Mouse (Mus musculus): ENCODE results near the gene G0s2. TPM values are rescaled to one million over a fixed set of nuclear protein-coding genes. Genes with fewer than 3 reads are reported as not detected.

G0s2 gene
- total and polyA plus RNA-seq, 2 experiments from 2014 or later, result 5.0 to 5.7 TPM

GRCm38 (mm10) chr1:193299995-193300394 lies 27.0 kb upstream of the G0s2 start:
- Histone ChIP-seq H3K9ac (no peak overlapping the region), H3K4me1 (ENCODE audit: insufficient read depth) (no peaks in the 10 kb centered on the region), H3K9me3 (ENCODE audit: low read length) (no peaks in the 10 kb centered on the region), H3K27me3 (ENCODE audit: insufficient read depth, low read length) (no peaks in the 10 kb centered on the region), H3K36me3 (ENCODE audit: insufficient read depth) (no peaks in the 10 kb centered on the region), H3K27ac (ENCODE audit: low read depth, low read length) (no peak overlapping the region), H3K4me3 (ENCODE audit: low read depth, low read length) (no peak overlapping the region), H3K4me2 (ENCODE audit: low read depth) (no peak overlapping the region)
- DNase-seq, result no peak
- WGBS, result 62% methylated on average over 1 of the region's 1 CpGs
- no peak for ATAC-seq
- TF ChIP-seq CTCF (IDR thresholded peaks at IDR 0.05; ENCODE audit: low read depth), result no peak

GRCm38 (mm10) chr1:193298141-193298765 lies 25.2 kb upstream of the G0s2 start:
- no peak overlapping the region for H3K4me2 ChIP-seq (ENCODE audit: low read depth)
- H3K9me3 ChIP-seq (ENCODE audit: low read length), result no peaks in the 10 kb centered on the region
- no peak overlapping the region for H3K9ac ChIP-seq
- DNase-seq (peak; percentile 43), ATAC-seq (peak; percentile 40; the same call in 1 of the 2 replicates)
- TF ChIP-seq CTCF (IDR thresholded peaks at IDR 0.05; ENCODE audit: low read depth), result no peak
- H3K27me3 ChIP-seq (ENCODE audit: insufficient read depth, low read length), result no peaks in the 10 kb centered on the region
- 50% methylated on average over 3 of the region's 3 CpGs for WGBS
- no peaks in the 10 kb centered on the region for H3K36me3 ChIP-seq (ENCODE audit: insufficient read depth)
- no peaks in the 10 kb centered on the region for H3K4me1 ChIP-seq (ENCODE audit: insufficient read depth)
- H3K4me3 ChIP-seq (ENCODE audit: low read depth, low read length), result no peak overlapping the region
- H3K27ac ChIP-seq (ENCODE audit: low read depth, low read length), result no peak overlapping the region

GRCm38 (mm10) chr1:193295920-193296319 lies 22.9 kb upstream of the G0s2 start:
- no peak for TF ChIP-seq CTCF (IDR thresholded peaks at IDR 0.05; ENCODE audit: low read depth)
- Histone ChIP-seq H3K27ac (ENCODE audit: low read depth, low read length) (no peak overlapping the region), H3K27me3 (ENCODE audit: insufficient read depth, low read length) (no peaks in the 10 kb centered on the region), H3K4me2 (ENCODE audit: low read depth) (no peak overlapping the region), H3K9me3 (ENCODE audit: low read length) (no peaks in the 10 kb centered on the region), H3K4me1 (ENCODE audit: insufficient read depth) (no peaks in the 10 kb centered on the region), H3K4me3 (ENCODE audit: low read depth, low read length) (no peak overlapping the region), H3K36me3 (ENCODE audit: insufficient read depth) (no peaks in the 10 kb centered on the region), H3K9ac (no peak overlapping the region)
- WGBS, result 85% methylated on average over 5 of the region's 5 CpGs
- ATAC-seq (no peak), DNase-seq (no peak)

- Histone ChIP-seq H3K4me3 (ENCODE audit: low read depth, low read length) (no peak overlapping the region), H3K27me3 (ENCODE audit: insufficient read depth, low read length) (no peaks in the 10 kb centered on the region), H3K4me1 (ENCODE audit: insufficient read depth) (no peaks in the 10 kb centered on the region), H3K9me3 (ENCODE audit: low read length) (no peaks in the 10 kb centered on the region), H3K27ac (ENCODE audit: low read depth, low read length) (no peak overlapping the region), H3K36me3 (ENCODE audit: insufficient read depth) (no peaks in the 10 kb centered on the region), H3K4me2 (ENCODE audit: low read depth) (no peak overlapping the region), H3K9ac (no peak overlapping the region)
- ATAC-seq (no peak), DNase-seq (no peak)
- TF ChIP-seq CTCF (IDR thresholded peaks at IDR 0.05; ENCODE audit: low read depth), result no peak
- WGBS, result 84% methylated on average over 3 of the region's 3 CpGs
These were observed 20.9 kb upstream of the G0s2 start for GRCm38 (mm10) chr1:193293926-193294325.

- Histone ChIP-seq H3K4me3 (ENCODE audit: low read depth, low read length) (no peak overlapping the region), H3K4me2 (ENCODE audit: low read depth) (no peak overlapping the region), H3K27ac (ENCODE audit: low read depth, low read length) (no peak overlapping the region), H3K27me3 (ENCODE audit: insufficient read depth, low read length) (no peaks in the 10 kb centered on the region), H3K9me3 (ENCODE audit: low read length) (no peaks in the 10 kb centered on the region), H3K4me1 (ENCODE audit: insufficient read depth) (no peaks in the 10 kb centered on the region), H3K36me3 (ENCODE audit: insufficient read depth) (no peaks in the 10 kb centered on the region), H3K9ac (no peak overlapping the region)
- no peak for ATAC-seq
- WGBS, result 62% methylated on average over 2 of the region's 2 CpGs
- DNase-seq, result no peak
- no peak for TF ChIP-seq CTCF (IDR thresholded peaks at IDR 0.05; ENCODE audit: low read depth)
These were observed 20.0 kb upstream of the G0s2 start for GRCm38 (mm10) chr1:193293039-193293438.

- Histone ChIP-seq H3K9me3 (ENCODE audit: low read length) (no peaks in the 10 kb centered on the region), H3K9ac (no peak overlapping the region), H3K27me3 (ENCODE audit: insufficient read depth, low read length) (no peaks in the 10 kb centered on the region), H3K36me3 (ENCODE audit: insufficient read depth) (no peaks in the 10 kb centered on the region), H3K4me2 (ENCODE audit: low read depth) (no peak overlapping the region), H3K27ac (ENCODE audit: low read depth, low read length) (no peak overlapping the region), H3K4me3 (ENCODE audit: low read depth, low read length) (no peak overlapping the region), H3K4me1 (ENCODE audit: insufficient read depth) (no peaks in the 10 kb centered on the region)
- no peak for TF ChIP-seq CTCF (IDR thresholded peaks at IDR 0.05; ENCODE audit: low read depth)
- DNase-seq (no peak), ATAC-seq (no peak)
These were observed 17.7 kb upstream of the G0s2 start for GRCm38 (mm10) chr1:193290686-193291085.

GRCm38 (mm10) chr1:193289914-193290313 lies 16.9 kb upstream of the G0s2 start:
- no peak for DNase-seq
- H3K4me2 ChIP-seq (ENCODE audit: low read depth), result no peak overlapping the region
- no peak for ATAC-seq
- no peaks in the 10 kb centered on the region for H3K4me1 ChIP-seq (ENCODE audit: insufficient read depth)
- TF ChIP-seq CTCF (IDR thresholded peaks at IDR 0.05; ENCODE audit: low read depth), result no peak
- 92% methylated on average over 5 of the region's 5 CpGs for WGBS
- H3K9me3 ChIP-seq (ENCODE audit: low read length), result no peaks in the 10 kb centered on the region
- H3K9ac ChIP-seq, result no peak overlapping the region
- no peak overlapping the region for H3K4me3 ChIP-seq (ENCODE audit: low read depth, low read length)
- H3K27ac ChIP-seq (ENCODE audit: low read depth, low read length), result no peak overlapping the region
- no peaks in the 10 kb centered on the region for H3K27me3 ChIP-seq (ENCODE audit: insufficient read depth, low read length)
- no peaks in the 10 kb centered on the region for H3K36me3 ChIP-seq (ENCODE audit: insufficient read depth)

All from forebrain, postnatal 0 days (tissue).